Mouse (Mus musculus): Measurements from ENCODE around the gene Adprm. TPM values are rescaled to one million over a fixed set of nuclear protein-coding genes. Genes with fewer than 3 reads are reported as not detected.

The Adprm gene
- total and polyA plus RNA-seq, 2 experiments, result 14.0 to 36.5 TPM

- DNase-seq (ENCODE audit: extremely low read depth, low read depth, low spot score), result peak; percentile 79
- 2% methylated on average over 16 of the region's 16 CpGs for WGBS
Measured at GRCm38 (mm10) chr11:67051676-67052320, 596 bp downstream of the Adprm start.

GRCm38 (mm10) chr11:67049256-67049655, 3.1 kb downstream of the Adprm start:
- H3K36me3 ChIP-seq (ENCODE audit: control insufficient read depth, insufficient read depth, low read length), result no peaks in the 10 kb centered on the region; the same call in 1 of the 2 replicates
- H3K9ac ChIP-seq (ENCODE audit: low read depth, low read length), result no peak overlapping the region
- H3K4me1 ChIP-seq (ENCODE audit: control insufficient read depth, insufficient read depth, low read length), result peaks cover 27% of the 10 kb centered on the region
- peak; percentile 30; the same call in 1 of the 2 replicates for TF ChIP-seq CTCF (IDR thresholded peaks at IDR 0.05; ENCODE audit: low read depth, low read length)
- no peak for TF ChIP-seq POLR2A (IDR thresholded peaks at IDR 0.05; ENCODE audit: extremely low read depth, insufficient read depth, low read length)
- peaks cover 18% of the 10 kb centered on the region; the same call in 1 of the 2 replicates for H3K79me2 ChIP-seq (ENCODE audit: control insufficient read depth, insufficient read depth, low read length)
- H3K27ac ChIP-seq (replicated peaks; ENCODE audit: insufficient read depth, low read depth, low read length), result no peak overlapping the region
- no peak for DNase-seq (ENCODE audit: extremely low read depth, low read depth, low spot score)
- H3K4me3 ChIP-seq (ENCODE audit: insufficient read depth, low read depth, low read length), result no peak overlapping the region
- 93% methylated on average over 3 of the region's 3 CpGs for WGBS
- no peaks in the 10 kb centered on the region for H3K27me3 ChIP-seq (ENCODE audit: control insufficient read depth, insufficient read depth, low read length)

More at GRCm38 (mm10) chr11:67051676-67052320, 596 bp downstream of the Adprm start:
- peaks cover 19% of the 10 kb centered on the region for H3K4me1 ChIP-seq (ENCODE audit: control insufficient read depth, insufficient read depth, low read length)
- peak overlapping the region; percentile 92 for H3K27ac ChIP-seq (replicated peaks; ENCODE audit: insufficient read depth, low read depth, low read length)
- H3K79me2 ChIP-seq (ENCODE audit: control insufficient read depth, insufficient read depth, low read length), result peaks cover 13% of the 10 kb centered on the region; the same call in 1 of the 2 replicates
- H3K4me3 ChIP-seq (ENCODE audit: insufficient read depth, low read depth, low read length), result peak overlapping the region; percentile 95
- peak overlapping the region; percentile 88 for H3K9ac ChIP-seq (ENCODE audit: low read depth, low read length)
- TF ChIP-seq POLR2A (IDR thresholded peaks at IDR 0.05; ENCODE audit: extremely low read depth, insufficient read depth, low read length) (no peak), CTCF (IDR thresholded peaks at IDR 0.05; ENCODE audit: low read depth, low read length) (no peak)
- no peaks in the 10 kb centered on the region for H3K27me3 ChIP-seq (ENCODE audit: control insufficient read depth, insufficient read depth, low read length)
- H3K36me3 ChIP-seq (ENCODE audit: control insufficient read depth, insufficient read depth, low read length), result peaks cover 12% of the 10 kb centered on the region

GRCm38 (mm10) chr11:67048496-67048895, 3.9 kb downstream of the Adprm start:
- DNase-seq (ENCODE audit: extremely low read depth, low read depth, low spot score), result no peak

GRCm38 (mm10) chr11:67047199-67047598, 5.2 kb downstream of the Adprm start:
- TF ChIP-seq CTCF (IDR thresholded peaks at IDR 0.05; ENCODE audit: low read depth, low read length) (no peak), POLR2A (IDR thresholded peaks at IDR 0.05; ENCODE audit: extremely low read depth, insufficient read depth, low read length) (no peak)
- H3K36me3 ChIP-seq (ENCODE audit: control insufficient read depth, insufficient read depth, low read length), result no peaks in the 10 kb centered on the region; the same call in 1 of the 2 replicates
- H3K27me3 ChIP-seq (ENCODE audit: control insufficient read depth, insufficient read depth, low read length), result no peaks in the 10 kb centered on the region
- peaks cover 27% of the 10 kb centered on the region for H3K4me1 ChIP-seq (ENCODE audit: control insufficient read depth, insufficient read depth, low read length)
- peaks cover 14% of the 10 kb centered on the region; the same call in 1 of the 2 replicates for H3K79me2 ChIP-seq (ENCODE audit: control insufficient read depth, insufficient read depth, low read length)
- 40% methylated on average over 5 of the region's 5 CpGs for WGBS
- H3K9ac ChIP-seq (ENCODE audit: low read depth, low read length), result no peak overlapping the region
- DNase-seq (ENCODE audit: extremely low read depth, low read depth, low spot score), result peak; percentile 76
- no peak overlapping the region for H3K4me3 ChIP-seq (ENCODE audit: insufficient read depth, low read depth, low read length)
- H3K27ac ChIP-seq (replicated peaks; ENCODE audit: insufficient read depth, low read depth, low read length), result peak overlapping the region; percentile 2; the same call in 1 of the 2 replicates

More at GRCm38 (mm10) chr11:67048496-67048895, 3.9 kb downstream of the Adprm start:
- Histone ChIP-seq H3K27ac (replicated peaks; ENCODE audit: insufficient read depth, low read depth, low read length) (no peak overlapping the region), H3K9ac (ENCODE audit: low read depth, low read length) (no peak overlapping the region), H3K4me3 (ENCODE audit: insufficient read depth, low read depth, low read length) (no peak overlapping the region), H3K79me2 (ENCODE audit: control insufficient read depth, insufficient read depth, low read length) (peaks cover 18% of the 10 kb centered on the region; the same call in 1 of the 2 replicates), H3K4me1 (ENCODE audit: control insufficient read depth, insufficient read depth, low read length) (peaks cover 29% of the 10 kb centered on the region), H3K27me3 (ENCODE audit: control insufficient read depth, insufficient read depth, low read length) (no peaks in the 10 kb centered on the region), H3K36me3 (ENCODE audit: control insufficient read depth, insufficient read depth, low read length) (no peaks in the 10 kb centered on the region; the same call in 1 of the 2 replicates)
- TF ChIP-seq POLR2A (IDR thresholded peaks at IDR 0.05; ENCODE audit: extremely low read depth, insufficient read depth, low read length), result no peak
- TF ChIP-seq CTCF (IDR thresholded peaks at IDR 0.05; ENCODE audit: low read depth, low read length), result no peak
- WGBS, result 89% methylated on average over 8 of the region's 8 CpGs

- WGBS, result 27% methylated on average over 6 of the region's 6 CpGs
- peaks cover 9% of the 10 kb centered on the region; the same call in 1 of the 2 replicates for H3K79me2 ChIP-seq (ENCODE audit: control insufficient read depth, insufficient read depth, low read length)
- TF ChIP-seq CTCF (IDR thresholded peaks at IDR 0.05; ENCODE audit: low read depth, low read length) (no peak), POLR2A (IDR thresholded peaks at IDR 0.05; ENCODE audit: extremely low read depth, insufficient read depth, low read length) (no peak; the same call in 1 of the 2 replicates)
- 0 out of 2 replicates have a peak overlapping the region, but pooled peaks have one; percentile 33 for H3K9ac ChIP-seq (ENCODE audit: low read depth, low read length)
- peak; percentile 98 for DNase-seq (ENCODE audit: extremely low read depth, low read depth, low spot score)
- no peaks in the 10 kb centered on the region for H3K27me3 ChIP-seq (ENCODE audit: control insufficient read depth, insufficient read depth, low read length)
- peaks cover 20% of the 10 kb centered on the region for H3K4me1 ChIP-seq (ENCODE audit: control insufficient read depth, insufficient read depth, low read length)
- H3K27ac ChIP-seq (replicated peaks; ENCODE audit: insufficient read depth, low read depth, low read length), result peak overlapping the region; percentile 74
- no peak overlapping the region for H3K4me3 ChIP-seq (ENCODE audit: insufficient read depth, low read depth, low read length)
- H3K36me3 ChIP-seq (ENCODE audit: control insufficient read depth, insufficient read depth, low read length), result peaks cover 16% of the 10 kb centered on the region; the same call in 1 of the 2 replicates
Measured at GRCm38 (mm10) chr11:67044959-67045358, 7.4 kb downstream of the Adprm start.
